Mouse (Mus musculus) cortical plate, adult 2 months (tissue): ENCODE results near the gene Gigyf2. TPM values are rescaled to one million over a fixed set of nuclear protein-coding genes. Genes with fewer than 3 reads are reported as not detected.

Experiments used
- H3K27ac ChIP-seq: fragments of 200-500 bp; 2 replicates; pipeline ENCODE4 v1.5.1; 2012; ENCODE audit warnings: low read length, control low read depth, inconsistent platforms; ENCODE audit not compliant: insufficient read depth
- H3K4me1 ChIP-seq: fragments of 200-500 bp; 2 replicates; pipeline ENCODE4 v1.6.1; 2011; ENCODE audit warnings: low read length; ENCODE audit not compliant: control insufficient read depth, insufficient read depth
- H3K4me3 ChIP-seq: fragments of 200-500 bp; 2 replicates; pipeline ENCODE4 v1.5.1; 2011; ENCODE audit warnings: mild to moderate bottlenecking, low read length, control low read depth; ENCODE audit not compliant: insufficient read depth
- CTCF ChIP-seq: fragments of 200-500 bp; IDR thresholded peaks from 2 replicates; pipeline ENCODE4 v1.5.1; 2011; ENCODE audit warnings: mild to moderate bottlenecking, control low read depth, low read length; ENCODE audit not compliant: insufficient read depth; ENCODE audit errors: extremely low read depth
- POLR2A ChIP-seq: fragments of 200-500 bp; IDR thresholded peaks from 2 replicates; pipeline ENCODE4 v1.6.1; 2011; ENCODE audit warnings: mild to moderate bottlenecking, low read length, control low read depth; ENCODE audit not compliant: insufficient read depth; ENCODE audit errors: extremely low read depth
- polyA plus RNA-seq: library from polyadenylated mRNA; depleted of rRNA; stranded (reverse); fragments of >200 nt; gene quantifications from 2 replicates; pipeline ENCODE4 v1.2.3, GENCODE M21; 2012; rRNA removed

Gigyf2 gene
- polyA plus RNA-seq, 1 experiment: 54.3 TPM

DNA sequence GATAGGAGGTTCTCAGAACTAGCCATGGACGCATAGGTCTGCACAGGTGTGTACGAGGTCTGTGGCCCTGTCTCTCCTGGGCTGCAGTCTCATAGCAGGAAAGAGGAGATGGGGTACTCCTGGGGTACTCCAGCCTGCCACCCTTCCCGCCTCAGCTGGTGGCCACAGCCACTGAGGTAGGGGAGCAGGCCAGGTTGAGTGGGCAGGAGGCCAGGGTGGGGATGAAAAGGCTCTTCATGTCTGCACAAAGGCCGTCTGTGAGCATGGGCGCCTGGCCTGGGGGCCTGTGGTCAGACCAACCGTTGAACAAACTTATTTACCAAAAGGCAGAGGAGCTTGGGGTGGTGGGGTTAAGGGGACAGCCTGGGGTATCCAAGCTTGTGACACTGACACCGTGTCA is 145.1 kb downstream of the Gigyf2 start:
- Histone ChIP-seq H3K4me3 (no peak overlapping the region), H3K4me1 (0 out of 2 replicates have a peak, but pooled peaks cover 3% of the 10 kb centered on the region), H3K27ac (no peak overlapping the region)
- TF ChIP-seq CTCF: no peak
- no peak for TF ChIP-seq POLR2A

DNA sequence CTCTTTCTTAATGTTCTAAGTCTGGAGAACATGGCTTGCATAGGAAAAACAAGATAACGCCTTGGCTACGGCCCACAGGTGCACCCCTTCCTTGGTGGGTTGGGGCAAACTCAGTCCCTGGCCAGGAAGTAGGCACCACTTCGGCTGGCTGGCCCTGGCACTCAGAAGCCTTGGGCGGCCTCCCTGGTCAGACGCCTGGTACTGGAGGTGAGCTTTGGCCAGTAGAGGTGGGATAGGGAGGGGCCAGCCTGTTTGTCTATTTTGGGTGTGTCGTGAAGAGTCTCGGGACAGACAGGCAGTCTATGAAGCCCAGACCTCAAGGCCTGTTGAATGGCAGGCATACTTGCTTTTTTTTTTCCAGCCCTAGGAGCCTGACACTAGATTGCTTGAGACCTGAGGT is 145.8 kb downstream of the Gigyf2 start:
- Histone ChIP-seq H3K4me3 (no peak overlapping the region), H3K4me1 (0 out of 2 replicates have a peak, but pooled peaks cover 3% of the 10 kb centered on the region), H3K27ac (no peak overlapping the region)
- no peak for TF ChIP-seq CTCF
- no peak; the same call in 1 of the 2 replicates for TF ChIP-seq POLR2A

DNA sequence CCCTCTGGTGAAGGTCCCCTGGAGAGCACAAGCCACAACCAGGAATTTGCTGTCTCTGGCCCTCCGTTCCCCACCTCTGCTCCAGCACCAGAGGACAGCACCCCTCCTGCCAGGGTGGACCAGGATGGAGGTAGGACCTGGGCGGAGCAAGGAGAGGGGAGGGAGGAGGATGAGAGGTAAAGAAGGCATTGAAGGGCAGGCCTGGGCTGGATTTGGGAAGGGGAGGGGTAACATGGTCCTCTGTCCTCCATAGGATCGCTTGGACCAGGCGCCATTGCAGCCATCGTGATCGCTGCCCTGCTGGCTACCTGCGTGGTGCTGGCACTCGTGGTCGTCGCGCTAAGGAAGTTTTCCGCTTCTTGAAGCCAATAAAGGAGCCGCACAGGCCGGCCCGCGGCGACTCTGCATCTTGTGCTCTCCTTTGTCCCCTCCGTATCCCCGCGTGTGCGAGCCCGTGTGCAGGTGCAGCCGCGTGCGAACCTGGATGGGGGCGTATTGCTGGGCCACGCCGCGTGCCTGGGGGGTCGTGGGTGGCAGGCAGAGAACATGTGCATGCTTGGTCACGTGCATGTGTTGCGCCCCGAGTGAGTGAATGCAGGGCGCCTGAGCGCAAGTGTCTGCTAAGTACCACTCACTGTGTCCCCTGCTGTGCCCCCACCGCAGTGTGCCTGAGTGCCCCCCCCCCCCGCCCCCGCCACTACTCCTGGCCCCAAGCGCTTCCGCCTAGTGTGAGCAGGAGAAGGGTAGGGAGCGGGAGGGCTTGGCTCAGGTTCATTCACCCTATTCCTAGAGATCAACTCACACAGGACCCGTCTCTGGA is 148.5 kb downstream of the Gigyf2 start:
- Histone ChIP-seq H3K4me1 (0 out of 2 replicates have a peak, but pooled peaks cover 3% of the 10 kb centered on the region), H3K4me3 (no peak overlapping the region), H3K27ac (peak overlapping the region; percentile 31)
- TF ChIP-seq POLR2A (peak; percentile 65; the same call in 1 of the 2 replicates), CTCF (no peak)

DNA sequence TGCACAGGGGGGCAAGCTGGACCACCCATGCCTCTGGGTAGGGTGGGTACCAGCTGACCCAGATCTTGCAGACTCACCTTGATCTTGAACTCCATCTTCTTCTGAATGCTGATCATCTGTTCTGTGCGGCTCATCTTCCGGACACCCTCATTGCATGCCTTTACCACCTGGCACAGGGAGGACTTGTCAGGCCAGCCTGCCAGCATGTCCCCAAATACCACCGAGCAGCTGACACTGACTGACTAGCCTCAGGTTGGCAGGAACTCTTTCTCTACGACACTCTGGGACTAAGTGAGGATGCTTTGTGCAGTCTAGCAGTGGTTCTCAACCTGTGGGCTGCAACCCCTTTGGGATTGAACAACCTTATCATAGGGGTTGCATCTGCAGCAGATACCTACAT is 155.7 kb downstream of the Gigyf2 start:
- Histone ChIP-seq H3K4me1 (no peaks in the 10 kb centered on the region), H3K27ac (no peak overlapping the region), H3K4me3 (no peak overlapping the region)
- no peak for TF ChIP-seq POLR2A
- TF ChIP-seq CTCF: no peak

DNA sequence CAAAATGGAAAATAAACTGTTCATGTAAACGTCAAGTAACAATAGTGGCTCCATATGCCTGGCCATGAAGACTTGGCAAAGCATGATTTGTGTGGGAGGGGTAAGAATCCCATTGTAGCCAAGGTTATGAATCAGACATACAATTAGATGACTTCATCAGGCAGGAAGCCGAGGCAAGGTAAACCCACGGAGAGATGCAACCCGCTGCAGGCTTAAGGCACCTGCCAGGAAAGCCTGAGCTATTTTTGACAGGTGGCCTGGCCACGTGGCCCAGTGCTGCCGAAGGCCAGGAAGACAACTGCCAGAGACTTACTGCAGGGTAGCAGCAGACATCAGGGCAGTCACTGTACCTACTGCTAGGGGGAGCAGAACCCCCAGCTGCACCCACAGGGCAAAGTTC is 159.6 kb downstream of the Gigyf2 start:
- TF ChIP-seq POLR2A (no peak), CTCF (no peak)
- Histone ChIP-seq H3K27ac (no peak overlapping the region), H3K4me1 (no peaks in the 10 kb centered on the region), H3K4me3 (no peak overlapping the region)

DNA sequence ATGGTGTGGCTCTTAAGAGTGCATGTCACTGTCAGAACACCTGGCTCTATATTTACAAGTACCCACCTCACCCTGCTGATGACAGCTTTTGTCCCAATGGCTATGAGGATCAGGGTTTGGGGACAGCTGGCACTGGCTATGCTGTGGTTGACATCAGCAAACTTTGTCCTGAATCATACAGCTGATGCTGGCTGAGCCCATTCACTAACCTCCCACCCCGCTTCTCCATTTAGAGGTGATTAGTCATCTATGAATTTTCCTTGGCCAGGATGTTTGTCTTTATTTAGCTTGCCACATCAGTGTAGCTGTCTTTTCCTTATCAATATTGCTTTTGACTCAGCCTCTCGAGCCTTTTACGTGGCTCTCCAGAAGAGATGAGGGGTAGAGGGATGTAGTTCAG is 165.5 kb downstream of the Gigyf2 start:
- H3K27ac ChIP-seq: no peak overlapping the region
- peaks cover 2% of the 10 kb centered on the region; the same call in 1 of the 2 replicates for H3K4me1 ChIP-seq
- TF ChIP-seq POLR2A: no peak
- no peak for TF ChIP-seq CTCF
- H3K4me3 ChIP-seq: no peak overlapping the region

DNA sequence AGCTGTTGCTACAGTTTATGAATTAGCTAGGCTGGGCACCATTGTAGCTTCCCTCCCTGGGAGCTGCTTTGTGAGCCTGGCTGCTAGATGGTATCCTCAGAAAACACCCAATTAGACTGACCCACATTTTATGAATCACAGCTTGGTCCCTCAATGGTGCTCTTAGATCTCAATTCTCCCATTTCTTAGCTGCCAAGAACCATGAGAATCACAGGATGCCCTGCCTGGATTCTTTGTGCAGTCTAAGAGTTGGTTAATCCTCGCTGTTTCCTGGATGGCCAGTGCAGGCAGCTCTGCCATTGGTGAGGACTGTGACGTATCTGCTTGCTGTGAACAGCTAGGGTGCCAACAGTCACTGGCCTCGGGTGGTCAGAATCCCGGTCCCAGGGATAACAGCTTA is 166.7 kb downstream of the Gigyf2 start:
- TF ChIP-seq POLR2A: no peak
- TF ChIP-seq CTCF: no peak
- Histone ChIP-seq H3K4me1 (peaks cover 2% of the 10 kb centered on the region; the same call in 1 of the 2 replicates), H3K27ac (0 out of 2 replicates have a peak overlapping the region, but pooled peaks have one; percentile 16)

More for the DNA sequence above, 166.7 kb downstream of the Gigyf2 start:
- H3K4me3 ChIP-seq: no peak overlapping the region

Other genes starting within 250 kb of the Gigyf2 start
- gene Alppl2, start 237.1 kb upstream of the Gigyf2 start, polyA plus RNA-seq: not detected in 2 replicates
- gene Alpi, start 225.4 kb upstream of the Gigyf2 start, polyA plus RNA-seq: not detected in 2 replicates
- not detected in 2 replicates for gene Akp3, start 202.0 kb upstream of the Gigyf2 start, polyA plus RNA-seq
- 2.3 and 3.9 TPM in 2 replicates for gene Ecel1, start 170.5 kb upstream of the Gigyf2 start, polyA plus RNA-seq
- gene Prss56, start 143.7 kb upstream of the Gigyf2 start, polyA plus RNA-seq: 0.13 and 0.40 TPM in 2 replicates
- gene Chrnd, start 136.4 kb upstream of the Gigyf2 start, polyA plus RNA-seq: not detected in 2 replicates
- gene Chrng, start 122.3 kb upstream of the Gigyf2 start, polyA plus RNA-seq: not detected in 2 replicates
- gene Eif4e2, start 113.1 kb upstream of the Gigyf2 start, polyA plus RNA-seq: 53.7 and 55.6 TPM in 2 replicates
- 30.0 and 36.5 TPM in 2 replicates for gene Efhd1, start 62.6 kb upstream of the Gigyf2 start, polyA plus RNA-seq
- gene Kcnj13, start 67.7 kb downstream of the Gigyf2 start, polyA plus RNA-seq: 1.8 and 3.3 TPM in 2 replicates
- 1.3 and 2.2 TPM in 2 replicates for gene Snorc, start 143.3 kb downstream of the Gigyf2 start, polyA plus RNA-seq
- gene Neu2, start 182.9 kb downstream of the Gigyf2 start, polyA plus RNA-seq: 13.6 and 14.6 TPM in 2 replicates
- 293 and 323 TPM in 2 replicates for gene Ngef, start 246.9 kb downstream of the Gigyf2 start, polyA plus RNA-seq